Mouse (Mus musculus) lung, embryonic 14.5 days (tissue): ENCODE results near the gene Rnf166. TPM values are rescaled to one million over a fixed set of nuclear protein-coding genes. Genes with fewer than 3 reads are reported as not detected.

ENCODE experiments used
- ATAC-seq: fragments of 200-750 bp; cut with Nextera tagmentation; 2 replicates; pipeline ENCODE4 v1.8.0; 2017; ENCODE audit warnings: mild to moderate bottlenecking, moderate TSS enrichment, moderate library complexity; ENCODE audit not compliant: insufficient read depth
- DNase-seq: peaks from one replicate; pipeline ENCODE4 v3.0.0-alpha.2; 2015
- H3K27ac ChIP-seq: fragments of 300-500 bp; sonication (generic); 2 replicates; pipeline ENCODE4 v1.5.1; 2014; ENCODE audit warnings: low read depth, mild to moderate bottlenecking, moderate library complexity
- H3K27me3 ChIP-seq: fragments of 300-500 bp; sonication (generic); 2 replicates; pipeline ENCODE4 v1.6.1; 2014; ENCODE audit warnings: low read length, control low read depth; ENCODE audit not compliant: insufficient read depth
- H3K36me3 ChIP-seq: fragments of 300-500 bp; sonication (generic); 2 replicates; pipeline ENCODE4 v1.6.1; 2014; ENCODE audit warnings: control low read depth; ENCODE audit not compliant: insufficient read depth
- H3K4me1 ChIP-seq: fragments of 300-500 bp; sonication (generic); 2 replicates; pipeline ENCODE4 v1.6.1; 2014; ENCODE audit warnings: antibody characterized with exemption, control low read depth; ENCODE audit not compliant: insufficient read depth
- H3K4me2 ChIP-seq: fragments of 300-500 bp; sonication (generic); 2 replicates; pipeline ENCODE4 v1.6.1; 2014; ENCODE audit warnings: mild to moderate bottlenecking
- H3K4me3 ChIP-seq: fragments of 300-500 bp; sonication (generic); 2 replicates; pipeline ENCODE4 v1.5.1; 2014; ENCODE audit warnings: low read depth, low read length
- H3K9ac ChIP-seq: fragments of 300-500 bp; sonication (generic); 2 replicates; pipeline ENCODE4 v1.6.1; 2014
- H3K9me3 ChIP-seq: fragments of 300-500 bp; sonication (generic); 2 replicates; pipeline ENCODE4 v1.6.1; 2016; ENCODE audit warnings: low read depth, low read length, control low read depth
- CTCF ChIP-seq: IDR thresholded peaks from 2 replicates; pipeline ENCODE4 v1.5.1; 2016; ENCODE audit warnings: antibody characterized with exemption, low read depth
- WGBS: fragments of 180-500 bp; shearing (Covaris S2); extraction: QIAGEN DNeasy Blood & Tissue Kit; methylation state at CpG from one replicate; pipeline ENCODE4 v1.1.7; 2014; 5-methylcytosine and 5-hydroxymethylcytosine counted together
- microRNA-seq: library from miRNA; unstranded; fragments of <30 nt; microRNA quantifications from one replicate; pipeline ENCODE4, GENCODE M21; 2016; ENCODE audit warnings: borderline number of aligned reads
- polyA plus RNA-seq: library from polyadenylated mRNA; unstranded; fragments of >200 nt; fragmentation: Nextera tagmentation; extraction: Ambion mirVana; gene quantifications from 2 replicates; pipeline ENCODE4 v1.2.1, GENCODE M21; 2014

Rnf166 gene
- polyA plus RNA-seq, 1 experiment from 2014 or later: 37.2 TPM

DNA sequence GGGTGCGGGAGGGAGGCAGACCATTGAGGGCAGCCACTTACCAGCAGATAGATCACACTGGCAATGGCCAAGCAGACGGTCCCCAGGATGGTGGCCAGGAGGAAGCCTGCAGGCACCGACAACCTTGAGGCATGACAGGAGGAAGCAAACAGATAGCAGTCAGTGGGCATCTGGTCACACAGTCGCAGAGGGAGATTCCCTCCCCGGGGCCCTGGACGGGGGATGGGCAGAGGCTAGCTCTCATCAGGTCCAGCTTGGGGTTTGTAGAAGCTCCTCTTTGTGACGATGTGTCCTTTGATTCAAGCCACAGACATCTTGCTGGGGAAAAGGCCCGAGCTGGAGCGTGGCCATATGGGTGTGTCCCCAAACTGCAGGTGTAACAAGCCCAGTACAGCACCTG is 49.7 kb downstream of the Rnf166 start:
- Histone ChIP-seq H3K27ac (no peak overlapping the region), H3K4me3 (no peak overlapping the region), H3K4me1 (no peaks in the 10 kb centered on the region), H3K9me3 (no peaks in the 10 kb centered on the region), H3K27me3 (no peaks in the 10 kb centered on the region), H3K4me2 (no peak overlapping the region), H3K36me3 (0 out of 2 replicates have a peak, but pooled peaks cover 5% of the 10 kb centered on the region), H3K9ac (no peak overlapping the region)
- WGBS: 69% methylated on average over 9 of the region's 9 CpGs
- ATAC-seq: no peak
- TF ChIP-seq CTCF: no peak
- no peak for DNase-seq

DNA sequence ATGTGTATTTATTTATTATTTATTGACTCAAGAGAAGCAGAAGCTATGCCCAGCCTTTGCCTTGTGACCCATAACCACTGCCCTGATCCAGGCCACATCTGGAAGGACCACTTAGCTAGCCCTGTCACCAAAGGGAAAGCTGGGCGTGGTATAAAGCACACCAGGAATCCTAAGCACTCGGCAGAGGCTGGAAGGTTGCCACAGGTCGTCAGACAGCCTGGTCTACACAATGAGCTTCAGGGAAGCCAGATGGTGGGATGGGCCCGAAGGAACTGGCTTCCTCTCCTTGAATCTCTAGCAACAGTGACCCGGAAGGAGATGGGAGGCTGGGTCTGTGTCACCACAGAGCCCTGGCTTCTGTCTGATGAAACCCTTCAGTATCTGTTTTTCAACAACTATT is 52.2 kb downstream of the Rnf166 start:
- no peak for ATAC-seq
- Histone ChIP-seq H3K27ac (no peak overlapping the region), H3K9me3 (no peaks in the 10 kb centered on the region), H3K27me3 (no peaks in the 10 kb centered on the region), H3K4me1 (no peaks in the 10 kb centered on the region), H3K4me3 (no peak overlapping the region), H3K9ac (no peak overlapping the region), H3K36me3 (peaks cover 12% of the 10 kb centered on the region; the same call in 1 of the 2 replicates), H3K4me2 (no peak overlapping the region)
- TF ChIP-seq CTCF: no peak
- peak; percentile 29 for DNase-seq
- 44% methylated on average over 5 of the region's 5 CpGs for WGBS

DNA sequence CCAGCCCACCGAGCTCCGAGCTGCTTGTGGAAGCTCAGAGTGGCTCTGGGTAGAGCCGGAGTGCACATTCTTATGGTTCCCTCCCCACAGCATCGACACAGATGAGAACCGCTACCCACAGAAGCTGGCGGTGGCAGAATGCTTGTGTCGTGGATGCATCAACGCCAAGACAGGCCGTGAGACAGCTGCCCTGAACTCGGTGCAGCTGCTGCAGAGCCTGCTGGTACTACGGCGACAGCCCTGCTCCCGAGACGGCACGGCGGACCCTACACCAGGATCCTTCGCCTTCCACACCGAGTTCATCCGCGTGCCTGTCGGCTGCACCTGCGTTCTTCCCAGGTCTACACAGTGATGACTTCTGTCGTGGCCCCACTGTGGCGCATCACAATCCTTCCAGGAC is 52.6 kb downstream of the Rnf166 start:
- Histone ChIP-seq H3K27me3 (no peaks in the 10 kb centered on the region), H3K36me3 (peaks cover 15% of the 10 kb centered on the region), H3K9ac (no peak overlapping the region), H3K4me3 (no peak overlapping the region), H3K27ac (no peak overlapping the region), H3K9me3 (no peaks in the 10 kb centered on the region), H3K4me1 (no peaks in the 10 kb centered on the region), H3K4me2 (no peak overlapping the region)
- 76% methylated on average over 24 of the region's 24 CpGs for WGBS
- TF ChIP-seq CTCF: no peak
- no peak for ATAC-seq
- DNase-seq: no peak

DNA sequence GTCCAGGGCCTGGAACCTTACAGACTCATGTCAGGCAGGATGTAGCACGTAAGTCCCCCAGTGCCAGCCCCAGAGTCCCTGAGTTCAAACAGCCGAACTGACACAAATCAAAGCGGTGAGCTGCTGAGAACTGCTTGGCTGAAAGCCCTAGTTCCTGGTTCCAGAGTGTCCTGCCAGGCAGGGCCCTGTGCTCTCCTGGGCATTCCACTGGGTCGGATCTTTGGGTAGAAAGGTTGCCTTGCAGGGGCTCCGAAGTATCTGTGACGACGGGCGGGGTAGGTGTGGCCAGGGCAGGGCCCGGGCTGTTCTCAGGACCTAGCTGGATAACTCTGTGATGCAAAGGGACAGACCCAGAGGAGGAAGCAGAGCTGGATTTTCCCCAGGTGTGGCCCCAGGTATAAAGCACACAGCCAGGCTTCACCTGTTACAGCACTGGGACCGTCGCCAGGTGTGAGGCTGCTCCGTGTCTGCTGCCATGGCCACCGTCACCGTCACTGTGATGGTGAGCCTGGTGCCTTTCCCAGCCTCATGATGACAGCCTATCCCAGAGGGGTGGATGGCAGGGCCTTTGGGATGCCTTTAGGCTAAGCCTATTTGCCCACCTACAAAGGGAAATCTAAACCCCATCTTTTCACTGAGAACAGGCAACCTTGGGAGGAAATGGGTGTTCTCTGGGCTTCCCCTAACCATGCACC is 54.3 kb downstream of the Rnf166 start, which contains the start of gene Il17c:
Gene Il17c (plus strand): TSS at position 645 of the 695 bp plus-strand sequence.
- ATAC-seq: no peak
- DNase-seq: no peak

DNA sequence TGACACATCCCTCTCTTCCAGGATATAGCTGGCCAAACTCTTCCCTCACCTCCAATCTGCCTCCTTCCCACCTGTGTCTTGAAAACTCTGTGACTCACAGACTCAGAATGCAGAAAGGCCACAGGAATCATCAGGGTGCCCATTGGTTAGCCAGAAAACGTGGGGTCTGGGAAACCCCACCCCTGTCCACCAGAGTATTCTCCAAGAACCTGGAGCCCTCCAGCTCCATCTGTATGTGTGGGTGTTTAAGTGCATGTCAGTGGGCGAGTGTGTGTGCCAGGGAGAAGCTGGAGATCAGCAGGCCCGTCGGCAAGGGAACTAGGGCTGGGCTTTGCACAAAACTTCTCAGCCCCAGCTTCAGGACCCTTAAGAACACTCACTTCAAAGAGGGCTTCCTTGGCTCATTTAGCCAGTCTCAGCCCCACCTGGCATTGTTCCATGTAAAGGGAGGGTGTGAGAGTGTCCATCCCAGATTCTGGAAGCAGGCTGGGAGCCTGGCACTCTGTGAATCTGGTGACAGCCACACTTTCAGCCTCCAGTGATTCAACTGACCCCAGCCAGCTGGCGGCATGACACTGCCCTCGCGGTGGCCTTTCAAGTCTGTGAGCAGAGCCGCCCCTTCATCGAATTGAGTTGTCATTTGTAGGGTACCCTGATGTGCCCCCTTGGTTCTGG is 55.8 kb downstream of the Rnf166 start:
- Histone ChIP-seq H3K4me1 (no peaks in the 10 kb centered on the region), H3K9me3 (no peaks in the 10 kb centered on the region), H3K4me2 (no peak overlapping the region), H3K9ac (no peak overlapping the region), H3K27me3 (no peaks in the 10 kb centered on the region), H3K27ac (no peak overlapping the region; the same call in 1 of the 2 replicates), H3K4me3 (no peak overlapping the region), H3K36me3 (peaks cover 42% of the 10 kb centered on the region)
- peak; percentile 66 for DNase-seq
- TF ChIP-seq CTCF: no peak
- ATAC-seq: no peak
- WGBS: 52% methylated on average over 9 of the region's 9 CpGs

More for the DNA sequence above, 54.3 kb downstream of the Rnf166 start, which contains the start of gene Il17c:
- Histone ChIP-seq H3K9ac (no peak within 1 kb of the TSS), H3K4me3 (no peak within 1 kb of the TSS), H3K27me3 (no peaks in the 10 kb centered on the region), H3K4me1 (no peaks in the 10 kb centered on the region), H3K9me3 (no peaks in the 10 kb centered on the region), H3K4me2 (no peak within 1 kb of the TSS), H3K36me3 (peaks cover 32% of the 10 kb centered on the region), H3K27ac (no peak within 1 kb of the TSS)
- TF ChIP-seq CTCF: no peak
- WGBS: 77% methylated on average over 14 of the region's 14 CpGs

Small RNA genes lying within 50 kb of the gene (microRNA-seq; reads per million reads assigned to microRNA genes)
- not detected for gene Gm24366

Other genes starting within 250 kb of the Rnf166 start
- gene Zfpm1, start 193.9 kb downstream of the Rnf166 start, polyA plus RNA-seq: 2.7 and 2.9 TPM in 2 replicates
- not detected in 2 replicates for gene Trhr2, start 115.3 kb downstream of the Rnf166 start, polyA plus RNA-seq
- 42.4 and 44.3 TPM in 2 replicates for gene Zc3h18, start 99.5 kb downstream of the Rnf166 start, polyA plus RNA-seq
- 0.27 TPM in 1 of 2 replicates, not detected in the other for gene Il17c, start 54.0 kb downstream of the Rnf166 start, polyA plus RNA-seq
- 165 and 175 TPM in 2 replicates for gene Cyba, start 43.1 kb downstream of the Rnf166 start, polyA plus RNA-seq
- gene Mvd, start 32.6 kb downstream of the Rnf166 start, polyA plus RNA-seq: 27.1 and 29.5 TPM in 2 replicates
- gene Snai3, start 15.3 kb downstream of the Rnf166 start, polyA plus RNA-seq: 0.87 and 1.3 TPM in 2 replicates
- 45.4 and 56.2 TPM in 2 replicates for gene Ctu2, start 79 bp upstream of the Rnf166 start, polyA plus RNA-seq
- gene Piezo1, start 75.3 kb upstream of the Rnf166 start, polyA plus RNA-seq: 26.6 and 27.7 TPM in 2 replicates
- gene Cdt1, start 92.0 kb upstream of the Rnf166 start, polyA plus RNA-seq: 47.1 and 50.3 TPM in 2 replicates
- gene Aprt, start 100.8 kb upstream of the Rnf166 start, polyA plus RNA-seq: 338 and 366 TPM in 2 replicates
- 11.7 and 12.5 TPM in 2 replicates for gene Galns, start 135.4 kb upstream of the Rnf166 start, polyA plus RNA-seq
- gene Trappc2l, start 135.6 kb upstream of the Rnf166 start, polyA plus RNA-seq: 49.7 and 57.2 TPM in 2 replicates
- gene Pabpn1l, start 146.7 kb upstream of the Rnf166 start, polyA plus RNA-seq: not detected in 2 replicates
- 4.7 and 5.7 TPM in 2 replicates for gene Cbfa2t3, start 223.0 kb upstream of the Rnf166 start, polyA plus RNA-seq